Mouse (Mus musculus) gastrocnemius, postnatal 14 days (tissue): ENCODE results near the gene Pde9a. TPM values are rescaled to one million over a fixed set of nuclear protein-coding genes. Genes with fewer than 3 reads are reported as not detected.
"Not testable (repeated sequence)": the region's sequence is repeated elsewhere in the genome, so short reads cannot be mapped to it uniquely, and the experiment has no call there.

Experiments
- DNase-seq: peaks from one replicate; pipeline ENCODE4 v3.0.0; 2021; ENCODE audit warnings: mixed read lengths
- intact Hi-C: fragments of 180-260 bp; cut with DNase I; formaldehyde crosslinking; loops from one replicate; pipeline ENCODE4 v1.15.1; 2025; ENCODE audit warnings: low total_unique reads
- long read RNA-seq, 2 experiments: library from polyadenylated mRNA; stranded (forward); transcript quantifications; one replicate each; pipeline ENCODE4 v2.0.0; 2021
- total RNA-seq, 2 experiments: library from RNA; stranded (reverse); gene quantifications; 2 replicates each; pipeline ENCODE4 v1.2.3; 2021

Gene Pde9a
- total RNA-seq, result 1 to 10 TPM; 4.5 to 6.5 TPM
- long read RNA-seq, experiment 1, partial matches to known transcripts, result 1 of 3 reads
- long read RNA-seq, experiment 1, other reads (novel, unspliced or antisense), result 0 of 3 reads
- long read RNA-seq, experiment 2, partial matches to known transcripts, result 2 of 3 reads
- long read RNA-seq, experiment 2, other reads (novel, unspliced or antisense), result 0 of 3 reads

- intact Hi-C loops, result loop anchor here (5.0 to 10.0 kb wide), 2 partner anchors 41 to 279 kb away; no protein-coding TSS in a partner anchor
- DNase-seq, result peak; percentile 58
These were observed at the start of gene Pde9a for GRCm38 (mm10) chr17:31385671-31386665. Pde9a (plus strand) TSS chr17:31386210.

- no peak for DNase-seq
- intact Hi-C loops, result no loop called here
These were observed 46.2 kb upstream of the Pde9a start for GRCm38 (mm10) chr17:31339769-31340168.

GRCm38 (mm10) chr17:31342191-31342590, 43.8 kb upstream of the Pde9a start:
- no peak for DNase-seq
- intact Hi-C loops, result no loop called here

- peak; percentile 79 for DNase-seq
- intact Hi-C loops, result no loop called here
These were observed 41.7 kb upstream of the Pde9a start for GRCm38 (mm10) chr17:31344172-31344801.

GRCm38 (mm10) chr17:31344816-31345215, 41.2 kb upstream of the Pde9a start:
- intact Hi-C loops, result no loop called here
- DNase-seq, result no peak

GRCm38 (mm10) chr17:31348129-31348528, 37.9 kb upstream of the Pde9a start:
- no peak for DNase-seq
- intact Hi-C loops, result no loop called here

GRCm38 (mm10) chr17:31349388-31349787, 36.6 kb upstream of the Pde9a start:
- DNase-seq, result no peak
- intact Hi-C loops, result no loop called here

GRCm38 (mm10) chr17:31351984-31352383, 34.0 kb upstream of the Pde9a start:
- DNase-seq, result no peak
- intact Hi-C loops, result no loop called here

GRCm38 (mm10) chr17:31353255-31353654, 32.8 kb upstream of the Pde9a start:
- intact Hi-C loops, result no loop called here
- DNase-seq, result no peak

- intact Hi-C loops, DNase-seq: not testable (repeated sequence)
These were observed 31.3 kb upstream of the Pde9a start for GRCm38 (mm10) chr17:31354684-31355083.

- DNase-seq, result no peak
- intact Hi-C loops, result no loop called here
These were observed 30.1 kb upstream of the Pde9a start for GRCm38 (mm10) chr17:31355792-31356502.

- intact Hi-C loops, result no loop called here
- no peak for DNase-seq
These were observed 25.4 kb upstream of the Pde9a start for GRCm38 (mm10) chr17:31360582-31360981.

- DNase-seq, result no peak
- intact Hi-C loops, result no loop called here
These were observed 20.3 kb upstream of the Pde9a start for GRCm38 (mm10) chr17:31365586-31366166.

GRCm38 (mm10) chr17:31370221-31370620, 15.8 kb upstream of the Pde9a start:
- DNase-seq, result no peak
- intact Hi-C loops, result no loop called here

- intact Hi-C loops, result no loop called here
- DNase-seq, result no peak
These were observed 15.1 kb upstream of the Pde9a start for GRCm38 (mm10) chr17:31370931-31371330.

- intact Hi-C loops, result loop anchor here (2.0 kb wide), 1 partner anchor 115 kb away; no protein-coding TSS in a partner anchor
- DNase-seq, result peak; percentile 64
These were observed 8.0 kb upstream of the Pde9a start for GRCm38 (mm10) chr17:31377961-31378360.

- intact Hi-C loops, result no loop called here
- DNase-seq, result peak; percentile 22
These were observed 7.6 kb upstream of the Pde9a start for GRCm38 (mm10) chr17:31378361-31378761.

GRCm38 (mm10) chr17:31379086-31379485, 6.9 kb upstream of the Pde9a start:
- DNase-seq, result no peak
- intact Hi-C loops, result no loop called here

GRCm38 (mm10) chr17:31379863-31380262, 6.1 kb upstream of the Pde9a start:
- DNase-seq, result no peak
- intact Hi-C loops, result loop anchor here (10.0 kb wide), 1 partner anchor 285 kb away; no protein-coding TSS in a partner anchor
